Mouse (Mus musculus): ENCODE results near the gene Hlx.

The Hlx gene

GRCm38 (mm10) chr1:184732556-184733049, at the start of gene Hlx:
Hlx (minus strand) TSS chr1:184732619.
- DNase-seq (ENCODE audit: low spot score): peak; percentile 94

GRCm38 (mm10) chr1:184782161-184782513, 49.7 kb upstream of the Hlx start:
- DNase-seq (ENCODE audit: low spot score): peak; percentile 93

- peak; percentile 9 for DNase-seq (ENCODE audit: low spot score)
Measured at GRCm38 (mm10) chr1:184781286-184782160, 49.1 kb upstream of the Hlx start.

- DNase-seq (ENCODE audit: low spot score): no peak
Measured at GRCm38 (mm10) chr1:184778157-184778556, 45.7 kb upstream of the Hlx start.

- DNase-seq (ENCODE audit: low spot score): no peak
Measured at GRCm38 (mm10) chr1:184777061-184777795, 44.8 kb upstream of the Hlx start.

- no peak for DNase-seq (ENCODE audit: low spot score)
Measured at GRCm38 (mm10) chr1:184775289-184775688, 42.9 kb upstream of the Hlx start.

GRCm38 (mm10) chr1:184771891-184772249, 39.5 kb upstream of the Hlx start:
- DNase-seq (ENCODE audit: low spot score): no peak

GRCm38 (mm10) chr1:184771202-184771890, 38.9 kb upstream of the Hlx start:
- peak; percentile 68 for DNase-seq (ENCODE audit: low spot score)

- DNase-seq (ENCODE audit: low spot score): no peak
Measured at GRCm38 (mm10) chr1:184763866-184764265, 31.4 kb upstream of the Hlx start.

GRCm38 (mm10) chr1:184762941-184763340, 30.5 kb upstream of the Hlx start:
- DNase-seq (ENCODE audit: low spot score): no peak

- no peak for DNase-seq (ENCODE audit: low spot score)
Measured at GRCm38 (mm10) chr1:184761988-184762387, 29.6 kb upstream of the Hlx start.

- DNase-seq (ENCODE audit: low spot score): no peak
Measured at GRCm38 (mm10) chr1:184752671-184753070, 20.3 kb upstream of the Hlx start.

- no peak for DNase-seq (ENCODE audit: low spot score)
Measured at GRCm38 (mm10) chr1:184750114-184750664, 17.8 kb upstream of the Hlx start.

GRCm38 (mm10) chr1:184748692-184749152, 16.3 kb upstream of the Hlx start:
- DNase-seq (ENCODE audit: low spot score): peak; percentile 22

- peak; percentile 70 for DNase-seq (ENCODE audit: low spot score)
Measured at GRCm38 (mm10) chr1:184737876-184738479, 5.6 kb upstream of the Hlx start.

- DNase-seq (ENCODE audit: low spot score): no peak
Measured at GRCm38 (mm10) chr1:184737228-184737627, 4.8 kb upstream of the Hlx start.

GRCm38 (mm10) chr1:184736260-184736659, 3.8 kb upstream of the Hlx start:
- no peak for DNase-seq (ENCODE audit: low spot score)

- DNase-seq (ENCODE audit: low spot score): peak; percentile 31
Measured at GRCm38 (mm10) chr1:184734991-184735920, 2.8 kb upstream of the Hlx start.

GRCm38 (mm10) chr1:184734067-184734830, 1.8 kb upstream of the Hlx start:
- DNase-seq (ENCODE audit: low spot score): peak; percentile 71

Data from MN1 (cell line).